Mouse (Mus musculus): Measurements from ENCODE around the gene Sgce. TPM values are rescaled to one million over a fixed set of nuclear protein-coding genes. Genes with fewer than 3 reads are reported as not detected.

The Sgce gene
- polyA plus RNA-seq, 1 experiment = 5.4 TPM

DNA sequence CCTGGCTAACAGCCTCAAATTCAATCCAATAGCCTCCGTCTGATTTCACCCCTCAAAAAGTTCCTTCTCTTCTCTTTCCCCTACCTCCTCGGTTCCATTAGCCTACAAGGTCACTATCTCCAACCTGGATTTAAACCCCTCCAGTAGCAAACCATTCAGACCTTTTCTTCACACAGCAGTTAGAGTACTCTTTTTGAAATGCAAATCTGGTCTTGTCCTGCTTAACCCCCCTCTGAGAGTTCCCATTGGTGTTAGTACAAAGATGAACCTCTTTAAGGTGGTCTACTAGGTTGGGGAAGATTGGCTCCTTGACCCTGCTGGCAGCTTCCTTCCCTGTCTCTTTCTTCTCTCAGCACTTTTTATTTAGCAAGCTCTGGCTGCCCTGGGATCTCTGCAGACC is 8.3 kb downstream of the Sgce start:
- H3K4me1 ChIP-seq (ENCODE audit: control insufficient read depth, insufficient read depth, low read length) = no peaks in the 10 kb centered on the region
- no peaks in the 10 kb centered on the region for H3K36me3 ChIP-seq (ENCODE audit: control insufficient read depth, insufficient read depth, low read length)
- TF ChIP-seq CTCF (IDR thresholded peaks at IDR 0.05; ENCODE audit: control insufficient read depth, insufficient read depth, insufficient replicate concordance, low read depth, low read length) (no peak), POLR2A (IDR thresholded peaks at IDR 0.05; ENCODE audit: control insufficient read depth, low read depth, low read length) (no peak)
- H3K27me3 ChIP-seq (ENCODE audit: control insufficient read depth, insufficient read depth, low read length) = no peaks in the 10 kb centered on the region
- no peak overlapping the region for H3K4me3 ChIP-seq (ENCODE audit: control insufficient read depth, low read depth, low read length)
- H3K27ac ChIP-seq (ENCODE audit: control insufficient read depth, insufficient read depth, low read depth, low read length) = no peak overlapping the region

DNA sequence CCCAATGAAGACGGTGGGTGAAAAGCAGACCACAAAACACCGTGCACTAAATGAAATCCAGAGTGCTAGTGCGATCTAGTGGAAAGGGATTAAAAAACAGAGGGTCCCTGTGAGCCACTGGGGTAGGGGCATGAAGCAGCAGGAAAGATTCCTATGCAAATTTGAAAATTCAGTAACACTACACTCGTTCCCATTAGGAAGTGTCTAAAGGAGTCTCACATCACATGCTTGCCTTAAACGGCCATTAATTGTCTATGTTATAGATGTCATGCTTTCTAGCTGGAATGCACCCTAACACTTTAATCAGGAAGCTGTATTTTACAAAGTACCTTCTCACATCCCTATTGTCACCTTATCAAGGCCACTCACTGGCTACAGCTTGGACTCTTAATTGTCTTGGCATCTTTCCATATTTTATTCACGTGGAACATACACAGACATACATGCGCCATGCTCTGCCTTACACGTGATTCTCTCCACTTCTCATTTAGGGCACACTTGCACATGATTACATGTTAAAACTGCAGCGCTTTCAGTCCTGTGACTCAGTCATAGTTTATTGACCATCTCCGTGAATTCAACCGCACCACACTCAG is 8.9 kb downstream of the Sgce start:
- H3K4me3 ChIP-seq (ENCODE audit: control insufficient read depth, low read depth, low read length) = no peak overlapping the region
- H3K36me3 ChIP-seq (ENCODE audit: control insufficient read depth, insufficient read depth, low read length) = no peaks in the 10 kb centered on the region
- H3K27me3 ChIP-seq (ENCODE audit: control insufficient read depth, insufficient read depth, low read length) = no peaks in the 10 kb centered on the region
- H3K27ac ChIP-seq (ENCODE audit: control insufficient read depth, insufficient read depth, low read depth, low read length) = no peak overlapping the region
- no peaks in the 10 kb centered on the region for H3K4me1 ChIP-seq (ENCODE audit: control insufficient read depth, insufficient read depth, low read length)
- TF ChIP-seq CTCF (IDR thresholded peaks at IDR 0.05; ENCODE audit: control insufficient read depth, insufficient read depth, insufficient replicate concordance, low read depth, low read length) (no peak), POLR2A (IDR thresholded peaks at IDR 0.05; ENCODE audit: control insufficient read depth, low read depth, low read length) (no peak)

- TF ChIP-seq POLR2A (IDR thresholded peaks at IDR 0.05; ENCODE audit: control insufficient read depth, low read depth, low read length) (no peak), CTCF (IDR thresholded peaks at IDR 0.05; ENCODE audit: control insufficient read depth, insufficient read depth, insufficient replicate concordance, low read depth, low read length) (no peak)
- Histone ChIP-seq H3K27me3 (ENCODE audit: control insufficient read depth, insufficient read depth, low read length) (no peaks in the 10 kb centered on the region), H3K36me3 (ENCODE audit: control insufficient read depth, insufficient read depth, low read length) (no peaks in the 10 kb centered on the region), H3K27ac (ENCODE audit: control insufficient read depth, insufficient read depth, low read depth, low read length) (no peak overlapping the region), H3K4me1 (ENCODE audit: control insufficient read depth, insufficient read depth, low read length) (no peaks in the 10 kb centered on the region), H3K4me3 (ENCODE audit: control insufficient read depth, low read depth, low read length) (no peak overlapping the region)
Observed at GRCm38 (mm10) chr6:4736372-4736771, 10.6 kb downstream of the Sgce start.

- Histone ChIP-seq H3K27ac (ENCODE audit: control insufficient read depth, insufficient read depth, low read depth, low read length) (no peak overlapping the region), H3K4me1 (ENCODE audit: control insufficient read depth, insufficient read depth, low read length) (no peaks in the 10 kb centered on the region), H3K36me3 (ENCODE audit: control insufficient read depth, insufficient read depth, low read length) (no peaks in the 10 kb centered on the region), H3K27me3 (ENCODE audit: control insufficient read depth, insufficient read depth, low read length) (no peaks in the 10 kb centered on the region), H3K4me3 (ENCODE audit: control insufficient read depth, low read depth, low read length) (no peak overlapping the region)
- no peak for TF ChIP-seq CTCF (IDR thresholded peaks at IDR 0.05; ENCODE audit: control insufficient read depth, insufficient read depth, insufficient replicate concordance, low read depth, low read length)
- TF ChIP-seq POLR2A (IDR thresholded peaks at IDR 0.05; ENCODE audit: control insufficient read depth, low read depth, low read length) = no peak
Observed at GRCm38 (mm10) chr6:4733208-4733607, 13.8 kb downstream of the Sgce start.

GRCm38 (mm10) chr6:4731675-4732074 is 15.3 kb downstream of the Sgce start:
- Histone ChIP-seq H3K4me3 (ENCODE audit: control insufficient read depth, low read depth, low read length) (no peak overlapping the region), H3K4me1 (ENCODE audit: control insufficient read depth, insufficient read depth, low read length) (no peaks in the 10 kb centered on the region), H3K27me3 (ENCODE audit: control insufficient read depth, insufficient read depth, low read length) (no peaks in the 10 kb centered on the region), H3K27ac (ENCODE audit: control insufficient read depth, insufficient read depth, low read depth, low read length) (no peak overlapping the region), H3K36me3 (ENCODE audit: control insufficient read depth, insufficient read depth, low read length) (no peaks in the 10 kb centered on the region)
- TF ChIP-seq POLR2A (IDR thresholded peaks at IDR 0.05; ENCODE audit: control insufficient read depth, low read depth, low read length) (no peak), CTCF (IDR thresholded peaks at IDR 0.05; ENCODE audit: control insufficient read depth, insufficient read depth, insufficient replicate concordance, low read depth, low read length) (no peak)

DNA sequence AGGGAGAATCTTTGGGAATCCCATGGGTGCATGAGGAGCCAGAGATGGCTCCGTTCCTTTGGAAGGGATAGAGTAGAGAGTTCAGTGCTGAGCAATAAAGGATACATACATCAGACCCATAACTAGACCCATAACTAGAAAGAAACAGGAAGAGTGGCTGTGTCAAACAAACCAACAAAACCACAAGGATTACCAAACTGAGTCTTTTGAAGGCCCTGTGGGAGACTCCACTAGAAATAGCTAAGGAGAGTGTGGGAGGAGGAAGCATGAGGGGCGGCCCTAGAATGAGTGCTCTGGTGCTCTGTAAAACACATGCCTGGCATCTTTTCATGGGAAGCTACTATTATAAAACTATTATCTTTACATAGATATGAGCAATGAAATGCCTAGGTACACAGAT is 18.7 kb downstream of the Sgce start:
- TF ChIP-seq CTCF (IDR thresholded peaks at IDR 0.05; ENCODE audit: control insufficient read depth, insufficient read depth, insufficient replicate concordance, low read depth, low read length) (no peak), POLR2A (IDR thresholded peaks at IDR 0.05; ENCODE audit: control insufficient read depth, low read depth, low read length) (no peak)
- no peaks in the 10 kb centered on the region for H3K4me1 ChIP-seq (ENCODE audit: control insufficient read depth, insufficient read depth, low read length)
- H3K4me3 ChIP-seq (ENCODE audit: control insufficient read depth, low read depth, low read length) = no peak overlapping the region
- no peak overlapping the region for H3K27ac ChIP-seq (ENCODE audit: control insufficient read depth, insufficient read depth, low read depth, low read length)
- no peaks in the 10 kb centered on the region for H3K36me3 ChIP-seq (ENCODE audit: control insufficient read depth, insufficient read depth, low read length)
- no peaks in the 10 kb centered on the region for H3K27me3 ChIP-seq (ENCODE audit: control insufficient read depth, insufficient read depth, low read length)

GRCm38 (mm10) chr6:4723998-4724757 is 22.8 kb downstream of the Sgce start:
- Histone ChIP-seq H3K27me3 (ENCODE audit: control insufficient read depth, insufficient read depth, low read length) (no peaks in the 10 kb centered on the region), H3K4me3 (ENCODE audit: control insufficient read depth, low read depth, low read length) (no peak overlapping the region), H3K36me3 (ENCODE audit: control insufficient read depth, insufficient read depth, low read length) (no peaks in the 10 kb centered on the region), H3K27ac (ENCODE audit: control insufficient read depth, insufficient read depth, low read depth, low read length) (no peak overlapping the region), H3K4me1 (ENCODE audit: control insufficient read depth, insufficient read depth, low read length) (no peaks in the 10 kb centered on the region)
- TF ChIP-seq CTCF (IDR thresholded peaks at IDR 0.05; ENCODE audit: control insufficient read depth, insufficient read depth, insufficient replicate concordance, low read depth, low read length) (no peak), POLR2A (IDR thresholded peaks at IDR 0.05; ENCODE audit: control insufficient read depth, low read depth, low read length) (no peak)

Measured in testis, adult 2 months (tissue).